Mouse (Mus musculus) liver, embryonic 13.5 days (tissue): ENCODE measurements around the gene Olfr698. TPM values are rescaled to one million over a fixed set of nuclear protein-coding genes. Genes with fewer than 3 reads are reported as not detected.

Source experiments
- polyA plus RNA-seq: library from polyadenylated mRNA; unstranded; fragments of >200 nt; fragmentation: Nextera tagmentation; extraction: Ambion mirVana; gene quantifications from 2 replicates; pipeline ENCODE4 v1.2.1, GENCODE M21; 2015

The Olfr698 gene
- polyA plus RNA-seq, 1 experiment from 2014 or later: not detected

Other genes starting within 250 kb of the Olfr698 start
- not detected in 2 replicates for gene Olfr693, start 74.8 kb downstream of the Olfr698 start, polyA plus RNA-seq
- not detected in 2 replicates for gene Olfr694, start 63.6 kb downstream of the Olfr698 start, polyA plus RNA-seq
- not detected in 2 replicates for gene Olfr695, start 39.0 kb downstream of the Olfr698 start, polyA plus RNA-seq
- not detected in 2 replicates for gene Olfr697, start 13.0 kb downstream of the Olfr698 start, polyA plus RNA-seq
- not detected in 2 replicates for gene Olfr699, start 37.8 kb upstream of the Olfr698 start, polyA plus RNA-seq
- not detected in 2 replicates for gene Olfr700, start 53.4 kb upstream of the Olfr698 start, polyA plus RNA-seq
- not detected in 2 replicates for gene Olfr701, start 58.7 kb upstream of the Olfr698 start, polyA plus RNA-seq
- not detected in 2 replicates for gene Olfr702, start 78.5 kb upstream of the Olfr698 start, polyA plus RNA-seq
- not detected in 2 replicates for gene Olfr703, start 88.0 kb upstream of the Olfr698 start, polyA plus RNA-seq
- not detected in 2 replicates for gene Olfr704, start 107.8 kb upstream of the Olfr698 start, polyA plus RNA-seq
- not detected in 2 replicates for gene Olfr705, start 121.5 kb upstream of the Olfr698 start, polyA plus RNA-seq
- gene Olfr706, start 132.8 kb upstream of the Olfr698 start, polyA plus RNA-seq: not detected in 2 replicates
- not detected in 2 replicates for gene Olfr707, start 145.8 kb upstream of the Olfr698 start, polyA plus RNA-seq
- gene Olfr1532-ps1, start 152.6 kb upstream of the Olfr698 start, polyA plus RNA-seq: not detected in 2 replicates
- gene Olfr709-ps1, start 176.8 kb upstream of the Olfr698 start, polyA plus RNA-seq: not detected in 2 replicates
- gene Olfr710, start 192.9 kb upstream of the Olfr698 start, polyA plus RNA-seq: not detected in 2 replicates
- gene Olfr6, start 208.5 kb upstream of the Olfr698 start, polyA plus RNA-seq: not detected in 2 replicates
- gene Olfr711, start 220.1 kb upstream of the Olfr698 start, polyA plus RNA-seq: not detected in 2 replicates